Mouse (Mus musculus): ENCODE measurements at regions not wholly inside any gene's neighbourhood (a gene's known extent, or its start where the extent isn't known, plus 50 kb on each side); places are given as distances from the start of the nearest gene placed in this dataset.

- 72% methylated on average over 6 of the region's 6 CpGs for WGBS
These were observed 71.3 kb upstream of the Cep162 start for GRCm38 (mm10) chr9:87326374-87327295.

GRCm38 (mm10) chr9:87323690-87324089 lies 68.4 kb upstream of the Cep162 start:
- whole genome bisulfite sequencing = 73% methylated on average over 2 of the region's 2 CpGs
- Histone ChIP-seq H3K4me2 (ENCODE audit: low read depth, low read length) (no peak overlapping the region), H3K9ac (replicated peaks; ENCODE audit: low read depth, low read length) (no peak overlapping the region), H3K27me3 (ENCODE audit: control insufficient read depth, insufficient read depth, low read length) (no peaks in the 10 kb centered on the region), H3K9me3 (ENCODE audit: control insufficient read depth, low read length) (no peaks in the 10 kb centered on the region), H3K4me1 (ENCODE audit: control insufficient read depth, insufficient read depth, low read length) (no peaks in the 10 kb centered on the region), H3K27ac (ENCODE audit: low read depth, low read length) (no peak overlapping the region), H3K4me3 (ENCODE audit: low read depth, low read length) (no peak overlapping the region), H3K36me3 (ENCODE audit: control insufficient read depth, insufficient read depth, low read length) (no peaks in the 10 kb centered on the region)
- ATAC-seq (ENCODE audit: low read depth) = no peak

More at GRCm38 (mm10) chr9:87326374-87327295, 71.3 kb upstream of the Cep162 start:
- no peaks in the 10 kb centered on the region for H3K36me3 ChIP-seq (ENCODE audit: control insufficient read depth, insufficient read depth, low read length)
- H3K27me3 ChIP-seq (ENCODE audit: control insufficient read depth, insufficient read depth, low read length) = no peaks in the 10 kb centered on the region
- ATAC-seq (ENCODE audit: low read depth) = no peak
- H3K9me3 ChIP-seq (ENCODE audit: control insufficient read depth, low read length) = no peaks in the 10 kb centered on the region
- H3K4me2 ChIP-seq (ENCODE audit: low read depth, low read length) = no peak overlapping the region
- no peak overlapping the region for H3K9ac ChIP-seq (replicated peaks; ENCODE audit: low read depth, low read length)
- no peak overlapping the region for H3K27ac ChIP-seq (ENCODE audit: low read depth, low read length)
- H3K4me3 ChIP-seq (ENCODE audit: low read depth, low read length) = no peak overlapping the region
- H3K4me1 ChIP-seq (ENCODE audit: control insufficient read depth, insufficient read depth, low read length) = no peaks in the 10 kb centered on the region

DNA sequence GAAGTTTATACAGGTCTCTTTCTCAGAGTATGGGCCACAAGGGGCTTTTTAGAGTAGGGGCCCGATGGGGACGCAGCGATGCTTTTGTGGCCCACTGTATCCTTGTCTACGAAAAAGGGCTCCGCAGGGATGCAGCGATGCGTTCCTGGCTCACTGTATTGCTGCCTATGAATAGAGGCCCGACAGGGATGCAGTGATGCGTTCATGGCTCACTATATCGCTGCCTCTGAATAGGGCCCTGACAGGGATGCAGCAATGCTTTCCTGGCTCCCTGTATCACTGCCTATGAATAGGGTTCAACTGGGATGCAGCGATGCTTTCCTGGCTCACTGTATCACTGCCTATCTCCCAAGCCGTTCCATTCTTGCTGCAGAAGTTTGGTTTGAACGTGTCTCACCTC lies 65.4 kb upstream of the Cep162 start:
- H3K27me3 ChIP-seq (ENCODE audit: control insufficient read depth, insufficient read depth, low read length) = no peaks in the 10 kb centered on the region

GRCm38 (mm10) chr9:87318767-87319166 lies 63.4 kb upstream of the Cep162 start:
- Histone ChIP-seq H3K4me2 (ENCODE audit: low read depth, low read length) (no peak overlapping the region), H3K36me3 (ENCODE audit: control insufficient read depth, insufficient read depth, low read length) (no peaks in the 10 kb centered on the region), H3K9ac (replicated peaks; ENCODE audit: low read depth, low read length) (no peak overlapping the region), H3K4me1 (ENCODE audit: control insufficient read depth, insufficient read depth, low read length) (no peaks in the 10 kb centered on the region), H3K27ac (ENCODE audit: low read depth, low read length) (no peak overlapping the region), H3K27me3 (ENCODE audit: control insufficient read depth, insufficient read depth, low read length) (no peaks in the 10 kb centered on the region), H3K4me3 (ENCODE audit: low read depth, low read length) (no peak overlapping the region), H3K9me3 (ENCODE audit: control insufficient read depth, low read length) (no peaks in the 10 kb centered on the region)
- WGBS = 71% methylated on average over 7 of the region's 7 CpGs
- ATAC-seq (ENCODE audit: low read depth) = no peak

More for the DNA sequence above, 65.4 kb upstream of the Cep162 start:
- no peaks in the 10 kb centered on the region for H3K4me1 ChIP-seq (ENCODE audit: control insufficient read depth, insufficient read depth, low read length)
- no peak overlapping the region for H3K4me3 ChIP-seq (ENCODE audit: low read depth, low read length)
- no peak overlapping the region for H3K9ac ChIP-seq (replicated peaks; ENCODE audit: low read depth, low read length)
- H3K27ac ChIP-seq (ENCODE audit: low read depth, low read length) = no peak overlapping the region
- 77% methylated on average over 13 of the region's 13 CpGs for WGBS
- H3K9me3 ChIP-seq (ENCODE audit: control insufficient read depth, low read length) = no peaks in the 10 kb centered on the region
- no peaks in the 10 kb centered on the region for H3K36me3 ChIP-seq (ENCODE audit: control insufficient read depth, insufficient read depth, low read length)
- ATAC-seq (ENCODE audit: low read depth) = no peak
- H3K4me2 ChIP-seq (ENCODE audit: low read depth, low read length) = no peak overlapping the region

DNA sequence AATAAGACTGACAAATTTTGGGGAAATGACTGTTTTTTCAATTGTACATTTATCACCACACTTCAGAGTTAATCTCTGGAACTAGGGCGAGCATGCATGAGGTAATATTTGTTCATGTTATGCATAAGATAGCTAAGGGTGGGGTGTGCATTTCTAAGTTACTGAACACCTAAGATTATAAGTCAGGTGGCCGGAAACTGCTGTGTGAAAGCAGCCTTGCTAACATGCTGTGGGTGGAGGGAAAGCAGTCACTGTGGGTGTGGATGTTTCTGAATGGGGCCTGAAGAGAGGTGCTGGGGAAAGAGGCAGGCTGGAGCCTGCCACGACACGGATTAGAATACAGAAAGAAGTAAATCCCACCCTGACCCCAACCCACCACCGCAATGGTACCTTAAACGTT lies 54.8 kb upstream of the Cep162 start:
- no peaks in the 10 kb centered on the region for H3K9me3 ChIP-seq (ENCODE audit: control insufficient read depth, low read length)
- ATAC-seq (ENCODE audit: low read depth) = no peak
- H3K4me3 ChIP-seq (ENCODE audit: low read depth, low read length) = no peak overlapping the region
- 78% methylated on average over 6 of the region's 6 CpGs for WGBS
- no peaks in the 10 kb centered on the region for H3K4me1 ChIP-seq (ENCODE audit: control insufficient read depth, insufficient read depth, low read length)
- H3K27ac ChIP-seq (ENCODE audit: low read depth, low read length) = no peak overlapping the region
- no peak overlapping the region for H3K4me2 ChIP-seq (ENCODE audit: low read depth, low read length)
- no peaks in the 10 kb centered on the region for H3K36me3 ChIP-seq (ENCODE audit: control insufficient read depth, insufficient read depth, low read length)
- H3K27me3 ChIP-seq (ENCODE audit: control insufficient read depth, insufficient read depth, low read length) = no peaks in the 10 kb centered on the region
- no peak overlapping the region for H3K9ac ChIP-seq (replicated peaks; ENCODE audit: low read depth, low read length)
